Mouse (Mus musculus) frontal cortex, adult (tissue): ENCODE data around the gene Syt1.

ENCODE experiments used
- ATAC-seq: cut with Nextera tagmentation; 2 replicates; pipeline ENCODE4 v1.9.2; 2017; ENCODE audit warnings: mild to moderate bottlenecking, moderate library complexity, mixed read lengths; ENCODE audit not compliant: low TSS enrichment

Gene Syt1

GRCm38 (mm10) chr10:108579396-108579795 lies 431.4 kb downstream of the Syt1 start:
- no peak for ATAC-seq

- ATAC-seq = no peak
These were observed 433.2 kb downstream of the Syt1 start for GRCm38 (mm10) chr10:108577611-108578010.

DNA sequence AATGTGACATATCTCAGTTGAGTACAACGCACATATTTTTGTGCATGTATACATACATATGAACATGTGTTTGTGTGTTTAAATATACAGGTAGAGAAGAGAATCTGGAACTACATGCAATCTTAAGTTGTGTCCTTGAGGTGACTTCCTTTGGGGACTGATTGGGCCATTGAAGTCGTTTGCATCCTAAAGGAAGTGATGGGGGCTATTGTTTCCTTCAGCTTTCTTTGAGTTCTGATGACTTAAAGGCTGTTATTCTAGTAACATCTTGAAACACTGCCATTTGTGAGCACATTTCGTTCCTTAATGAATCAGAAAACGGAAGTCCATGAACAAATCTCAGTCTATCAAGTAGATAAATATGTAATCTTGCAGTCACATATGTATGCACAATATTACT lies 438.0 kb downstream of the Syt1 start:
- no peak for ATAC-seq

DNA sequence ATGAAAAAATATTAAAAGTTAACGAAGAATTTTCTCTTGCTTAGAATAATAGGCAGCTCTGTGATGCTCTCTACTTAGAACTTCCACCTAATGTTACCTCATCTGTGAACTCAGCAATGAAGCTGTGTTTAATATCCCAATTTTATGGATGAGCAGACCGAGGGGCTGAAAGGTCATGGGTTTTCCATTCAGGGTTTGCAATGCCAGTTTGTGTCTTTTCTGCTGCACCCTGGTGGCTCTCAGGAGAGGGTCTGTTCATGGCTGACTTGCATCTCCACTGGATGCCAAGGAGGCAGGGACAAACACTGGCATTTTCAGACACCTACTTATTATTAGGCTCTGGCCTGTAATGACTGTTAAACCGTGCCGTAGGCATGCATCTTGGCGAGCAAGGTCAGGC lies 439.7 kb downstream of the Syt1 start:
- no peak for ATAC-seq

DNA sequence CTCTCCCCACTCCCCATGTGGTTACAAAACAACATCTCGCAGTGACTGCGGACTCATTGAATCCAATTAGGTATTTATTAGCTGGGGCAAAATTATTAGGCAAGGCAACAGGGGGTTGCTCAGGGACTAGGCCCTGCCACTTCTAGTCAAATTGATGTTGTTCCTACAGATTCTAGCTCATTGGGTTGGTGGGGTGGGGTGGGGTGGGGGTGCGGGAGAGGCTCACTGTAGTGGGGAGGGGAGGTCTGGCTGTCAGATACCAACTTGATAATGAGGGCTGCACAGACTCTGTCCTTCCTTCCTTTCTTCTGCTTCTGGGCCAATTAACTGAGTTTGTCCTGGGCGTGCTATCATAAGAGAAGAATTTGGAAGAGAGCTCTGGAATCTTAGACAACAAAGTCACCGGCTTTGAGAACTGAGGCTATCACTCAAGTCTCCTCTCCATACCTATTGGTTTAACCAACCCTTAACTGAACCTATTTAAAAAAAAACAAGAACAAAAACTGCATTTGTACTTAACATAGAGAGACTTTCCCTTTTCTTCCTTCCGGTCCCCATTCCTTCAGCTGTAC lies 441.1 kb downstream of the Syt1 start:
- ATAC-seq = no peak

DNA sequence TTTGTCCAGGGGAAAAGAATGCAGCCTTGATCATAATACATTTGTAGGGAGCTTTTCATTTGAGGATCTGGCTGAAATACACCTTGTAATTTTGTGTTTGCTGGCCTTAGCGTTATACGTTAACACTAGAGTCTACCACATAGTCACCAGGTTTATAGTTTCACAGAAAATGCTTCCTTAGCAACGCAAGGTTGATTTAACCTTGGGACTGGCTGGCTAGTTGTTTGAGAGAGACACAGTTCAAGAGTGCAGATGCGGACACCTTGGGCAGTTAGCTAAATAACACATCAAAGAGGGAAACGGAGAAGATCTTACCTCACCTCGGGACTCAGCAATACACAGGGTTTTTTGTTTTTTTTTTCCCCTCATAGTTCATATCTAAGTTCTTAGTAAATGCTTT lies 441.9 kb downstream of the Syt1 start:
- no peak for ATAC-seq

DNA sequence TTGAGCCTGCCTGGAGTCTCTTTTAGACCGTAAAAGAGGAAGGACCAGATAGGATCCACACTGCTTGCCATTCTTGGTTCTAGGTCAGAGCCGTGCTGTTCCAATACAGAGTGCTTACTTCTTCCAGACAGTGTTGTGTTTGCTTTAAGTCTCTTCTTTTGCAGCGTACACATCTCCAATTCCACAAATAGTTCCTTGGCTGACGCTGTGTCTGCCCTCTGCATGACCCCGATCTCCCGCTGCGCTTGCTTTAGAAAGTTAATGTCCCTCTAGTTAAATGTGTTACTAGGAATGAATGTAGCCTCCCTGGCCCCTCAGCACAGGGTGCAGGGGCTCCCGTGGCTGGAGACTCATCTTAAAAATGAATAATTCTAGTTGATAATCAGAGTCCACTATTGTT lies 442.6 kb downstream of the Syt1 start:
- ATAC-seq = no peak

- peak; percentile 36; the same call in 1 of the 2 replicates for ATAC-seq
These were observed 443.3 kb downstream of the Syt1 start for GRCm38 (mm10) chr10:108567456-108567855.

- no peak for ATAC-seq
These were observed 451.2 kb downstream of the Syt1 start for GRCm38 (mm10) chr10:108559607-108559908.

- peak; percentile 45; the same call in 1 of the 2 replicates for ATAC-seq
These were observed 451.8 kb downstream of the Syt1 start for GRCm38 (mm10) chr10:108558812-108559606.

- ATAC-seq = no peak
These were observed 458.2 kb downstream of the Syt1 start for GRCm38 (mm10) chr10:108552544-108552943.

DNA sequence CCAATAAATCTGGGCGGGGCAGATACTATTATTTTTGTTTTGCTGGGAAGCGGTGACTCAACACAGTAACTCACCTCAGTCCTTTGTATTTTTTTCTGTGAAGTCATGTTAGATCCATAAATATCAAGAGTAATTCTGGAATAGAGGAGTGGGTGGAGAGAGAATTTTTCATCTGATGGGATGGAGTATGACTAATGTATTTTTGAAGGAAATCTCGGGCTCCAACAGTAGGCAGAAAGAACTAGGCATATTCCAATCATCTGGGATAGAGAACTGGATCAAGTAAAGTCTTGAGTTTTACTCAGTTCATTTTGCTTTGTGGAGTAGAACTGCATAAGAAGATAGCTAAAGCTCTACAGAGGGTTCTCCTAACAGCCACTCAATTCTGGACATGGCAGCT lies 465.1 kb downstream of the Syt1 start:
- ATAC-seq = peak; percentile 68

- ATAC-seq = no peak
These were observed 469.2 kb downstream of the Syt1 start for GRCm38 (mm10) chr10:108541555-108541954.

- ATAC-seq = no peak
These were observed 472.2 kb downstream of the Syt1 start for GRCm38 (mm10) chr10:108538546-108538945.

DNA sequence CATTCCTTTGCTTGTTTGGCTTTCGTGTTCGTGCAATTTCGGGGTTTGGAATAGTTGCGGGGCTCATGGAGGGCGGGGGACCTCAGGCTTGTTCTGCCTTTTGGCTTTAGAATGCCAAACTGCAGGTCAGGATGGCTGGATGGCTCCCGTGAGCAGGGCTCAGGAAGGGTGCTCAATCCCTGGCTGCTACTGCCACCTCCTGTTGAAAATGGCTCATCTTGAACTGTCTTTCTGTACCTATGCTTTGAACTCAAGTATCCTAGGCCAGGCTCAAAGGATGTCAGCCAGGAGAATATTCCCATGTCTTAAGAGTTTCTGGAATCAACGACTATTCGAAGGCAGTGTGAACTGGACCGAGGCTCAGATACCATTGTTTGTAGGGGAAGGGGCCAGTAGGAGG lies 473.1 kb downstream of the Syt1 start:
- ATAC-seq = peak; percentile 38; the same call in 1 of the 2 replicates

DNA sequence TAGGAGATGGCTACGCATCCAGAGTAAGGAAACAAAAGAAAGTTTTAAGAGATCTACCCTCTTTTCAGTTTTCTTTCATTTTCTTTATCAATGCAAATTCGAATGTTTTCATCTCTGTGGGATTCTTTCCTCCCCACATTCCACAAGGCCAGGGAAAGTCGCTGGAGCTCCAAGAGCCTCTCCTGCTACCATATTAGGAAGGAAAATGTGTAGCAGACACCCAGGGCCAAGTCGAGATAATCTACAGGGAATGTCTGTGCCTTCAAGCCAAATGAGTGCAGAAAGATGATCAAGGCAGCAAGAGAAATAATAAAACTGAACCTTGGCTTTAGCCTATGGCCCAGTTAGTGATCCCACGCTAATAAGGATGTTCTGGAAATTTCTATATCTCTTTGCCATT lies 474.9 kb downstream of the Syt1 start:
- ATAC-seq = no peak

GRCm38 (mm10) chr10:108534112-108534511 lies 476.7 kb downstream of the Syt1 start:
- no peak for ATAC-seq

DNA sequence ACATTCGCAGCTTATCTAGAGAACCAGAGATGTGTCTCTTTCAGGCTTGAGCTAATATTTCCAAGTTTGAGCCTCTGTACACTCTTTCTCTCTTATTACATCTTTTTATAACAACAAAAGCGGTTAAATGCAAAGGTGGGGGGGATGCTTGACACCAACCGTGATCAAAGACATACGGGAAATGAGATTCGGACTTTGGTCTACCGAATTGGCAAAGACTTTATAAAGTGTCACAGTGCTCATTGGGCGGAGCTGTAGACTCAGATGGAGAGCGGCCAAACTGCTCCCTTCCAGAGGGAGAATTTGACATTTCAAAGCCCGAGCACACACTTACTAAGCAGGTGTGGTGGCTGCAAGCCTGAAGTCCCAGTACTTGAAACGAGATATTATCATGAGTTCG lies 477.9 kb downstream of the Syt1 start:
- ATAC-seq = no peak

GRCm38 (mm10) chr10:108532283-108532682 lies 478.5 kb downstream of the Syt1 start:
- no peak for ATAC-seq

GRCm38 (mm10) chr10:108531641-108532040 lies 479.1 kb downstream of the Syt1 start:
- ATAC-seq = no peak

- peak; percentile 8; the same call in 1 of the 2 replicates for ATAC-seq
These were observed 479.7 kb downstream of the Syt1 start for GRCm38 (mm10) chr10:108531111-108531510.

- ATAC-seq = peak; percentile 58
These were observed 482.4 kb downstream of the Syt1 start for GRCm38 (mm10) chr10:108528338-108528737.

DNA sequence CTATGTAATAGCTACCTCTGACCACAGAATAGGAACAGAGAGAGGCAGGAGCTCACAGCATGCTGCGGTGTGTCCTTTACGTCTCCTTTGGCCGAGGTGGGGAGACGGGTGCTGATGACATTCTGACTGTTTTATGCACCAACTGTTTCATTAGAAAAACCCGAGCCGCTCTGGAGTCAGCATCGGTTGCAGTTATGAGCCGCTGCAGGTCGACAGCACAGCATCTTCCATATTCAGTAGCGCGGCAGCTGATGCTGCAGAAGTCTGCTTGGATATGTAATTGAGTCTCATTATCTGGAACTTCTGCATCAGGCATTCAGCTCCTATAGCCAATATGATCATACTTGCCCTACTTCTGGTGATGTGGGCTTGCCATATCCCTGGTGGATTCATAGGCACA lies 485.3 kb downstream of the Syt1 start:
- ATAC-seq = peak; percentile 32
